Mouse (Mus musculus) naive thymus-derived CD4-positive, alpha-beta T cell, adult 2 months (primary cell): ENCODE results near the gene Nodal.

ENCODE experiments used
- DNase-seq: peaks from one replicate; pipeline ENCODE4 v3.0.0-alpha.2; 2011; ENCODE audit warnings: low read depth

The Nodal gene

DNA sequence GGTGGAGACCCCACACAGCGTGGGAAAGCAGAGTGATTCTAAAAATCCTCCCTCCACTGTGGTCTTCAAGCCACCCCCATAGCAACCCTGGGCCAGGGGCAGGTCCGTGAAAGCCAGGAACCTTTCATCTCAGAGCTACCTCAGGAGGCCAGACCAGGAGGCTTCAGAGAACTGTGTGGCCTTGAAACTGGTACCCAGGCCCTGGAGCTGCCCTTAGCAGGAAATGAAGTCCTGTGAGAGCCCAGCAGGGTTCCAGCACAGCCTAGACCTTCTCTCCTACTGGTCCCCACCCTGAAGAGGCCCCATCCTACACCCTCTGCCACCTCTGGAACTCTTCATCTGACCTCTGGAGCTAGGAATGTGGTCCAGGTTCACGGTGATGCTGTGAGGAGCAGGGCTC lies 19.6 kb upstream of the Nodal start:
- DNase-seq, result no peak

DNA sequence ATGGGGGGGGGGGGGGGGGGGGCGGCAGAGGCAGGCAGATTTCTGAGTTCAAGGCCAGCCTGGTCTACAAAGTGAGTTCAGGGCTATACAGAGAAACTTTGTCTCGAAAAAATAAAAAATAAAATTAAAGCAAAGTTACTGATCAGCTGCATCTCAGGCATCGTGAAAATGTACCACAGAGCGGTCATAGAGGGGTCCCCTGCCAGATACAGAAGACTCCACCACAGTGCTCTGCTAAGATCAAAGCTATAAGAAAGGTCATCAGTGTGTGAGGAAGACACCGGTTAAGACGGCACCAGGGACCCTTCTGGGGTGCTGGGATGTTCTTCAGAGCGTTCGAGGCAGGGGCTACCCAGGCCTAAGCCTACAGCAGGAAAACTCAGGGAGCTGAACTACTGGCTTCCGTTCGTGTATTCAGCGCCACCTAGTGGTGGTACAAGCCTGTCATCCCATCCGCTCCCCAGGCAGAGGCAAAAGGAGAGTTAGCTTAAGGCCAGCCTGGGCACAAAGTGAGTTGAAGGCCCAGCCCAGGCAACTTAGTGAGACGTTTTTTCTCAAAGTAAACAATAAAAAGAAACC lies 18.5 kb upstream of the Nodal start:
- peak; percentile 81 for DNase-seq

DNA sequence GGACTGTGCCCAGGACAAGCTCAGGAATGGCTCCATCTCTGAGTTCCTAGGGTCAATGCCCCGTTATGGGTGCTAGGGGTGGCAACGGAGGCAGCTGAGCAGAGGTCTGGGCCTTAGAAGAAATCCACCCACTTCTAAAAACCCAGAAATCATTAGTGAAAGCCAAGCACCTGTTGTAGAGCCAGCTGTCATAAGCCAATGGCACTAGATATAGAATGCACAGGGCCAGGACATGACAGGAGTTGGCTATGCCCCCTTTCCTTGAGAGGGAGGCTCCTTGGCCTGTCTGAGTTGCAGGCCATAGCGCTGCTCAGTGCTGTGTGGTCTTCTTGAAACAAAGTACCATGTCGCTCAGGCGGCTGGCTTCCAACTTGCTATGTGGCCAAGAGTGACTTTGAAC lies 17.4 kb upstream of the Nodal start:
- no peak for DNase-seq

DNA sequence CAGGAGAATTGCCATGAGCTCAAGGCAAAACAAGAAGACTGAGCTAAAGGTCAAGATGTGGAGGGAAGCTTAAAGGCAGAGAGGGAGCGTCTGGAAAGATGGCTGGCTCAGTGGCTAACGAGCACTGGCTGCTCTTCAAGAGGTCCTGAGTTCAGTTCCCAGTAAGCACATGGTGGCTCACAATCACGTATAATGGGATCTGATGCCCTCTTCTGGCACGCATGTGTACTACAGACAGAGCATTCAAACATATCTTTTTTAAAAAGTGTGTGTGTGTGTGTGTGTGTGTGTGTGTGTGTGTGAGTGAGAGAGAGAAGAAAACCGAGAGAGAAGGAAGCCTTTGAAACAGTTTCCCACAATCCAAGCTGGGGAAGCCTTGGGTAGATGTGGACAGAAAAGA lies 15.3 kb upstream of the Nodal start:
- peak; percentile 29 for DNase-seq

GRCm38 (mm10) chr10:61402911-61403310 lies 14.9 kb upstream of the Nodal start:
- DNase-seq, result no peak

DNA sequence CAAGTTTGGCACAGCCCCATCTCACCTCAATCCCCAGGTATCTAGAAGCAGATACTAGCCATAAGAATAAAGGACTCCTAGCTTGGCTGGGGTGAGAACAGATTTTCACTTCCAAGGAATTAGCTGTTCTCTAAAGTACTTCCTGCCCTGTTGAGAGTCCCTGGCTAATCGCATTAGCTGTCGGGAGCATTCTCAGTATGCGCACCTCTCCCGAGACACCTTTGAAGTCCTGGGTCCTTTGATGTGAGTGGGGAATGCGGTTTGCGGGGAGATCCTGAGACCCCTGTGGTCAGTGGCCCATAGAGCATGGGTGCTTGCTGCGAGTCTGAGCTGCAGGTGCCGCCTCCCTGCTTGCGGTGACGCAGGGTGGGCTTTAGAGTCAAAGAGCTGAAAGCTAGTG lies 11.8 kb upstream of the Nodal start:
- no peak for DNase-seq

GRCm38 (mm10) chr10:61409776-61410175 lies 8.0 kb upstream of the Nodal start:
- no peak for DNase-seq

DNA sequence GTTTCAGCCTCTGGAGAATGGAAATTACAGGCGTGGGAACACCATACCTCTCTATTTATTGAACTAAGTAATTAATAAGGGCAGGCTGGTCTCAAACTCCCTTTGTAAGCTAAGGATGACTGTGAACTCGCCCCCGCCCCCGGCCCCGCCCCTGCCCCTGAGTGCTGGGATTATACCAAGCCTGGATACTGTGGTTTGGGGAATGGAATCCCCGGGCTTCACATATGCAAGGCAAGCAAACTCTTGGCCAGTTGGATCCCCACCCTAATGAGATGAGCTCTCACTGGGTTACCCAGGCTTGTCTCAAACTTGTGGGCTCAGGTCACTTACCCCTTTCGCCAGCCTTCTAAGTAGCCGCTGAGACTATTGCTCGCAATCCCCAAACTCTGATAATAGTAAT lies 7.6 kb upstream of the Nodal start:
- no peak for DNase-seq

DNA sequence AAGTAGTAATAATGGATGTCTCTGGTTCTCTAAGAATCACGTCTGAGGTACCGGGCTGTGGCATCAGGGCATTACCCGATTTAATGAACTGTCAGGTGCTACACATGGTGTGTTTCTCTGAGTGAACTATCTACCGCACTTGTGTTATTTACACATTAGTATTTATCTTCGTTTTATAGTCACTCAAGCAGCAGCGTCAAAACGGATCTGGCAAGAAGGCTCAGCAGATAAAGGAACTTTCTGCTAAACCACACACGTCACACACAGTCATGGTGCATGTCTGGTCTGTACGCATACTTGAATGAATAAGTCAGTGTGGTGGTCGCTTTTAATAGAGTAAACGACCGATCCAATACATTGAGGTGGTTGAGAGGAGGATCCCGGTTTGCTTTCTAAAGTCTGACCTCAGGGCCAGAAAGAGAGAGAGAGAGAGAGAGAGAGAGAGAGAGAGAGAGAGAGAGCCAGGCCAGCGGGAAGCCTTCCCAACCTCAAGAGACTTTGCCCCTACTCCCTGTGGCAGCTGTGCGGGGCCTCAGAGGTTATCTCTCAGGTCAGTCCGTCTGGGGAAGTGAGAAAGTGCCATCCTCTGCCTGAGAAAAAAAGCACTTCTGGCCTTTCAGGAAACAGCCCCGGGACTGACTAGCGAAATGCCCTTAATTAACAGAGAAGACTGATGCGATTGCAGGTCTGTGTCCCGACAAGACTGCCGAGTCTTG lies 4.7 kb upstream of the Nodal start:
- DNase-seq, result no peak

GRCm38 (mm10) chr10:61415240-61415639 lies 2.5 kb upstream of the Nodal start:
- no peak for DNase-seq

DNA sequence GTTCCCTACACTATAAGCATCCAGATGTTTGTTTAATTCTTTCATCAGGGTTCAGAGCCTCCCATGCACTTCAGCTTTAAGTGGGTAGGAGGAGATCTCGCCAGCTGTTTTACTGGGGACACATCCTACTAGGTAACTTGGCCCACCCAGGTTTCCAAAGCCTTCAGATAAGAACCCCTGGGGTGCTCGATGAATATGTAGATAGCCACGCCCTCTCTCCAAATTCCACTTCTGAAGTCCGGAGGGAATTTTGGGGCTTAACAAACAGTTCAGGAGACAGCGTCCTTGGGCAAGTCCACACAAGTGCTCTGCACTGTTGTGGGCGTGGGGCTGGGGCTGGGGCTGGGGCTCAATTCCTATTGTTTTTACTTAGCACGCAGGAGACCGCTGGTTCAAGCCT lies 1.9 kb upstream of the Nodal start:
- DNase-seq, result no peak

DNA sequence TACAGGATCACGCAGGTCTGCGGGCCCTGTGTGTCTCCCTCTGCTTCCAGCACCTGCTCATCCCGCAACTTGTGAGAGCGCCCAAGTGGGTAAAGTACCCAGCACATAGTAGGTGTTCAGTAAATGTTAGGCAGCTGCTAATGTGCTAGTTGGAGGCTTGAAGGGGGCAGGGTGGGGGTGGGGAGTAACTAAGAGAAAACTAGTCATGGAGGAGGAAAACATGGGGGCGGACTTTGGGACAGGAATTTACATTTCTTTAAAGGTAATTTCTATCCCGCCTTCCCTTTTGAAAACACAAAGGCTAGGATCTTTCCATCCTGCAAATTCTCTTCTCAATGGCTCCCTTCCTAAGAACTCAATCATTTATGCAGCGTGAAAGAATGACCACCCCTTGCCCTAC lies 1.2 kb upstream of the Nodal start:
- no peak for DNase-seq

- no peak for DNase-seq
Observed at GRCm38 (mm10) chr10:61417046-61417445, 726 bp upstream of the Nodal start.

DNA sequence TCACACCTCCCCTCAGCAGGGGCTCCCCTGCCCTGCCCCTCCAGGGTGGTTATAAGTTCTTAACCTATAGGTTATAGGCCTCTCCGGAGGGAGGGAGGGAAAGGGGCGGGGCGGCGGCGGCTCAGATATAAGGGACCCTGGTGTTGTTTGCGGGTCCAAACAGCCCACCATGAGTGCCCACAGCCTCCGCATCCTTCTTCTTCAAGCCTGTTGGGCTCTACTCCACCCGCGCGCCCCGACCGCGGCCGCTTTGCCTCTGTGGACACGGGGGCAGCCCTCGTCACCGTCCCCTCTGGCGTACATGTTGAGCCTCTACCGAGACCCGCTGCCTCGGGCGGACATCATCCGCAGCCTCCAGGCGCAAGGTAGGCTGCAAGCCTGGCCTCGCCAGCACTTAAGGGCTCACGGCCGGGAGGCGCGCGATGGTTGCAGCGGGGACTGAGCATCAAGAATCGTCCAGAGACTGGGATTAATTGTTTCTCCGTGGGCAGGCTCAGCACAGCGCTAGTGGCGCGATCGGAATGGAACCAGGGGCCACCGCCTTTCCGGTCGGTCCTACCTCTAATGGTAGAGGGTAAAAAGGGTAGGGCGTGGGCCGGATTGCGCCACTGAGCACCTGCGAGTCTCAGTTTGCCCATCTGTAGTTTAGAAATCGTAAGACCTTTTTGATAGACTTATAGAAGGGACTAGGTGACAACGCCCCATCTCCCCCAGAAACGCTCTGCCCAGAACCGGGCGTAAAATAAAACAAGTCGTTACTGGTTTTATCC lies 544 bp downstream of the Nodal start:
- DNase-seq, result no peak

DNA sequence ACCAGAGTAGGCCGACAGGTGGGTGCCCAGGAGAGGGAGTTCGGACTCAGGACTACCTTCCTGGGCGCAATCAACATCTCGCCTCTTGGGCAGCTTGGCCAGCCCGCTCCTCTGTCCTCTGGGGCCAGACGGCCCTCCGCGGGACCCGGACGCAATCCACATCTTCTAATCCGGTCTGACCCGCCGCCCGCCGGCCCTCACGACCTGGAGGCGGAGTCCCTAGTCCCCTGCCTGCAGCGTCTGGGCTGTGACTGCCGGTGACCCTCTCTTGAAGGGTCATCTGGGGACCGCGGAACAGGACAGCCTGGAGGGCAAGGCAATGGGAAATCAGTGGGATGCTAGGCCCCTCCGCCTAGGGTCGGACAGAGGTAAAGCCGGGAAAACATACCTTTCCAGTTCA lies 1.4 kb downstream of the Nodal start:
- DNase-seq, result no peak

GRCm38 (mm10) chr10:61420011-61420410 lies 2.2 kb downstream of the Nodal start:
- DNase-seq, result no peak

- DNase-seq, result no peak
Observed at GRCm38 (mm10) chr10:61422861-61423260, 5.1 kb downstream of the Nodal start.

- peak; percentile 51 for DNase-seq
Observed at GRCm38 (mm10) chr10:61423289-61423688, 5.5 kb downstream of the Nodal start.

- no peak for DNase-seq
Observed at GRCm38 (mm10) chr10:61424500-61424899, 6.7 kb downstream of the Nodal start.

- DNase-seq, result no peak
Observed at GRCm38 (mm10) chr10:61425047-61425446, 7.3 kb downstream of the Nodal start.

GRCm38 (mm10) chr10:61426251-61426757 lies 8.5 kb downstream of the Nodal start:
- no peak for DNase-seq

GRCm38 (mm10) chr10:61427951-61428350 lies 10.2 kb downstream of the Nodal start:
- DNase-seq, result no peak

- DNase-seq, result no peak
Observed at GRCm38 (mm10) chr10:61428416-61428815, 10.6 kb downstream of the Nodal start.
